Mouse (Mus musculus) spleen, postnatal 10 days (tissue): Measurements from ENCODE around the gene Abca3.
A peak's percentile ranks its signal among the peaks of the same experiment; 100 is the strongest.

Source experiments
- DNase-seq, 2 experiments: peaks; one replicate each; pipeline ENCODE4 v3.0.0; 2021 to 2022; ENCODE audit warnings: low spot score in 2 of 2

The Abca3 gene

DNA sequence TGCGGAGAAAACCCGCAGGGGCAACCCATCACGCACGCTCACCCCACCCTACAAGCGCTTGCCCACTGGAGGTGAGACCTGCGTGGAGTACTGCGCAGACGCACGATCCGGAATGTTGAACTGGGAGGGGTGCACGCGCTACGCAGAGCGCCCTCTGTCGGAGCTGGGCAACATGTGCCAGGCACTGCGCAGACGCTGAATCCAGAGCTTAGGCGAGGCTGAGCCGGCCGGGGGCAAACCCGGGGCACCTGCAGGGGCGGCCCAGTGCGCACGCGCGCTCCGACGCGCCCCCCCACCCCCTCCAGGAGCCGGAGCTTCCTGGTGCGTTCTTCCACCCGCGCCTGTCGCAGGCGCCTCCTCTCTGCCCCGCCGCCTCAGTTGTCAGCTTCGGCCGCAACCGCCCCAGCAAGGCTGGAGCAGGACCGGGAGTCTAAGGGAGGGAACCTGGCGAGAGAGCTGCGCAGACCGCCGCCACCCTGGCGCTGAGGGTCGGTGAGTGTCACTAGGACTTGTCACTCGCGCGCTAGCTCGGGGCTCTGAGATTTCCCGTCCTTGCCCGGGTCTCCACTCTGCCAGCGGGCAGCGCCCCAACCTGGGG lies at the start of gene Abca3:
Gene Abca3 (plus strand): TSS at position 191 of the 598 bp plus-strand sequence.
- DNase-seq, result peak; percentile 95 to 96

DNA sequence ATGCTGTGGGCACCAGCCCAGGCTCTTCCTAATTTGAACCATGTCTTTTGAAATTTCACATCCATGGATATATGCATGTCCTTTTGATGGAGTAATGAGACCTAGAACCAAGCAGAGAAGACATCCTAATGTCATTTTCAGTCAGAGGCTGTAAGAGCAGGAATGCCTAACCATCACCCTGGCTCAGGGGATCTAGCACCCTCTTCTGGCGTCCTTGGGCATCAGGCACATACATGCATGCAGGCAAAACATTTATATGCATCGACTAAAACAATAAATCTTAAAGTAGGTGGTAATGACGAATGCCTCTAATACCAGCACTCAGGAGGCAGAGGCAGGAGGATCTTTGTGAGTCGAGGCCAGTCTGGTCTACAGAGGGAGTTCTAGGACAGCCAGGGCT lies 44.2 kb upstream of the Abca3 start:
- DNase-seq, result peak in 1 of 2 experiments; percentile 58

DNA sequence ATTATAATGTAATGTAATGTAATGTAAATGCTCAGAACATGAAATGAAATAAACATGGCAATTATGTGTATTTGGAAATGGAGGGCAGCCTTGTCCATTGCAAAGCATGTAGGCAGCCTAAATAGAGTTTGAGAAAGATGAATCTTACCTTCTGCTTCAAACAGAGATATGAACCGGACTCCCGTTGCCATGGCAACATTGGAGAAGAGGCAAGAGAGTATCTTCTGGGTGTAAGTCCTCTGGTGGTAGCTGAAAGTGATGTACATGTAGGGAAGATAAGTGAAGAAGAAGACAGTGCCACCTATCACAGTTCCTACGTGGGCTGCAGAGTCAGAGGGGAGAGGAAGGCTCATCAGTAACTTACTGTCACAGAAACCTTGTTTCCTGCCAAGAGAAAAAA lies 30.9 kb upstream of the Abca3 start:
- no peak for DNase-seq

- DNase-seq, result no peak
These were observed 26.7 kb upstream of the Abca3 start for GRCm38 (mm10) chr17:24325051-24325450.

DNA sequence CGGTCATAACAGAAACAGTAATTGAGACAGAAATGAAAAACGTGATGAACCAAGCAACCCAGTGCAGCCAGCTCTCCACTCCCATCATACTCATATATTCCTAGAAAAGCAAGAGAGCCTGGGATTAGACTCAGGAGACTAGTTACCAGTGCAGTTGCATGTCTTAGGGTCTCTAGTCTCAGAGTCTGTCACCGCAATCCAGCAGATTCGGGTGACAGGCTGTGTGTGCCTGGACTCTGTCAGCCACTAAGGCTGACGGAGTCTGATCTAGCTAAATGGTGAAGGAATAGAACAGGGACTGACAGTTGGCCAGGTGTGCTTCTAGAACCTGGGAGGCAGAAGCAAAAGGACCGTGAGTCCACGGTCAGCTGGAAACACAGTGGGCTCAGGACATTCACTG lies 24.1 kb upstream of the Abca3 start:
- DNase-seq, result no peak

GRCm38 (mm10) chr17:24344672-24345071 lies 7.1 kb upstream of the Abca3 start:
- no peak for DNase-seq

- DNase-seq, result no peak
These were observed 4.9 kb upstream of the Abca3 start for GRCm38 (mm10) chr17:24346831-24347230.

GRCm38 (mm10) chr17:24349176-24349575 lies 2.6 kb upstream of the Abca3 start:
- DNase-seq, result no peak

DNA sequence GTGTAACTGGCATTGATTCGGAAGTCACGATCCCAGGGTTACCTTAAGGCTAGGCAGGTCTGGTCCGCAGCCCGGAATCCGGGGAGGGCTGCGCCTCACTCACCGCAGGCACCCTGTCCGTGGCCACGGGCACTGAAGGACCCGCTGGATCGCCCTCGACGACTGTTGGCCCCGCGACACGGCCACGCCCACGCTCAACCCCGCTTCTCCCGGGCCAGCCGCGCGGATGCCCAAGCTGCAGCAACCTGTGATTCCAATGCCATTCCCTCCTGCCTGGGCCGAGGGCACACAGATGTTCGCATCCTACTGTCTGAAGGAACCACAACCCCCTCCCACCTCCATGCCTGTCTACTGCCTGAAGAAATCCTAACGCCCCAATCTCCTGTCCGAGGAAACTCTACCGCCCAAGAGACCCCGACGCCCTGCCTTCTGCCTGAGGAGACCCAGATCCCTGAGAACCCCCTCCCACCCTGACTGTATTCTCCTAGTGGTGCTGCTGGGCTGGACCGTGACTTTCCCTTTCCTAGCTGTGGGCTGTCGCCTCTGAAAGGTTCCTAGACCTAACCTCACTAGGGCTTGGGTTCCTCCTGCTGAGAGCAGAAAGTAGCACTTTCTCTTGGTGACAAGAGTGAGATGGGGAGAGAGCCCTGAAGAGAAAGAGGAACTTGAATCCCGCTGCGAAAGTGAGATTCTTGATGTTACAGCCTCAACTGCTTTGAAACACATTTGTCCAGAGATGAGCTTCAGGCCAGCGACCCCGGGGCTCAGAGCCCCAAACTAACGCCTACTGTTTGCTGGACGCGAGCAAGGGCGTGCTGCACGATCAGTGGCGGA lies 607 bp upstream of the Abca3 start, which contains the start of gene Abca17:
Gene Abca17 (minus strand): TSS at position 143 of the 834 bp plus-strand sequence.
- peak; percentile 46 to 69 for DNase-seq

DNA sequence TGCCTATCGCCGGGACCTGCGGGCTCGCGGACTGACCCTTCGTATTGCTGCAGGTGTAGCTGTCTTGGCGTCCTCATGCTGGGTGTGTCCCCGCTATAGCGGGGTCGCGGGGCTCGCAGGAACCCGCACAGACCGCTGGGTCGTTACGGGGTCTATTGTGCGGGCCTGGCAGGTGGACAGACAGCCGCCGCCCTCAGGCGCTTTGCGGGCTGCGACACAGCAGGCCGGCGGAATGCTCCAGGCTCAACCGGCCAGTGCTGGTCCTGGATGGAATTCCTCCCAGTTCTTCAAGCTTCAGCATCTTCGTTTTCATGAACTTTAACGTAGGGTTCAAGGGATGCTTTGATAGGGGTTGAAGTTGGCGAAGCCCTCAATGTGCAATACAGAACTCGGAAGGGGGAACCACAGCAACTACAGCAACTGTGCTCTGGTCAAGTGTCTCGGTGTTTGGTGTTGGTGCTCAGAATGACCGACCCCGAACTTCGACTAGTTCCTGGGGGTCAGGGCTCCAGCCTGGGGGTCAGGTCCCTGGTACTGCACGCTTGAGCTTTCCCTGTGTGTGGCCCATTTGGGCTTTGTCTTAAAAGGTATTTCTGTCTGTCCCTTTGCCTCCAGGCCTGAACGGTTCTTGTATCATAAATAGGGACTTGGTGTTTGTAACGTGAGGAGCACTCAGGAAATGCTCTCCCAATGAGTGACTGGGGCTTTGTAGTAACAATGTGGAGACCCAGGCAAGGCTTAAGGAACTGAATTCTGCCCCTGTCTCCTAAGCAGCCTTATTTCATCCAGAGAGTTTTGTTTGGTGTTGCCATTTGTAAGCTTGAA lies 832 bp downstream of the Abca3 start:
- no peak for DNase-seq

DNA sequence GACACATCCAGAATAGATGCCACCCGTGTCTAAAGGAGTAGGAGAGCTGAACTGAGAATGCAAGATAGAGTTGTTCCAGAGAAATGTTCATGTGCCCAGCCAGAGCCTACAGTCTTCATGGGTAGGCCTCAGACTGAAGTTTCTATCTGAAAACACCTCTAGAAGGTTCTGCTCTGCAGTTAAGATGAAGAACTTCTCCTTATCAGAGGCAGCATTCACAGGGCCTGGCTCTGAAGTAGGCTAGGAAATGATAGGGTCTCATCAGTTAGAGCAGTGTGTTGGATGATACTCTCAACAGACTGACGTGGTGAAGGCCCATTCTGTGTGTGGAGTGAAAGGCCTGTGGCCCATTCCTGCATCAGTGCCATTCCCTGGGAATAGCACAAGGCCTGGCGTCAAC lies 2.2 kb downstream of the Abca3 start:
- peak; percentile 22 to 23 for DNase-seq

- no peak for DNase-seq
These were observed 3.5 kb downstream of the Abca3 start for GRCm38 (mm10) chr17:24355284-24355683.

- no peak for DNase-seq
These were observed 7.3 kb downstream of the Abca3 start for GRCm38 (mm10) chr17:24359006-24359405.

DNA sequence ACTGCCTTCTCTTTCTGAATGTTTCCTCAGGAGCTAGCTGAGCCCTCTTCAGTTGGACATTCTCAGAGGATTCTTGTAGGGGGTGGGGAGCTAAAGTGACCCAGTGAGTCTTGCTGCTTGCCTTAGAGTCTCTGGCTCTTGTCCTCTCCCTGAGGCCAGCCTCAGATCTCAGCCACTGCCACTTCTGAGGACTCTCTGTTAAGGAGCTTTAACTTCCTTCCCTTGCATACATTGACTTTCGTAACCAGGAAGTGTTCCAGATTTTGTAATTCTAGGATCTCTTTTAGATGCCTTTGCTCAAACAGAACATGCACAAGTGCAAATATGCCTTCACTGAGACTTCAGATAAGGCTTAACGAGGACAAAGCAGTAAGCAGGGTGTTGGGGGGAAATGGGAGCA lies 8.2 kb downstream of the Abca3 start:
- no peak for DNase-seq

DNA sequence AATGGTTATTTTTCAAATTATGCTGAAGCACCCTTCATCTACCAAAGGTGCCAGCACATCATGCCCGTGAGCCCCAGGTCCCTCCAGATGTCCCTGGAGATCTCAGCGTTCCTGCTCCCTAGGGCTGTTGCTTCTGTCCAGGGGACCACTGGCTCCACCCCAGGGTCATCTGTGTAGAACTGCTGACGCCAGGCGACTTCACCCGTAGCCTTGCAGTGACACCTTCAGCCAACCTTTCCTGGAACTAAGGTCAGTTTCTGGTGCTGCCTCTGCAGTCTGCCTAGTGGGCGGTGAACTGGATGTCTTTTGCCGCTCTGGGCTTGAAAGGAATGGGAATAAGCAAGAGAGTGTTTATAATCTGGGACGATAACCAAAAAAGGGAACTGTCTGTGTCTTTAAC lies 9.1 kb downstream of the Abca3 start:
- DNase-seq, result no peak

DNA sequence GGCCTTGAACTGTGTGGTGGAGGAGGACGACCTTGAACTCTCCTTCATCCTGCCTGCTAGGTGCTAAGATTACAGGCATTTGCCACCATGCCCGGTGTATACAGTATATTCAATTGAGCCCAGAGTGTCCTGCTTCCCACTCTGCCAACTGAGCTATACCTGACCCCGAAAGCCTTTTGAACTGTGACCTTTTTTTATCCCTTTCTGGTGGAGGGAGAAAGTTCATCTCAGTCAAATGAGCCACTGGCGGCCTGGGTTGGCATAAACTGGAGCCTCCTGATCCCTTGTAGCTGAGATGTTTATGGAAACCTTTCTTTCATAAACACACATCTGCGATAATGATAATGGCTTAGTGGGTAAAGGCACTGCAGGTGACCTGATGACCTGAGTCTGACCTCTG lies 9.5 kb downstream of the Abca3 start:
- no peak for DNase-seq

- no peak for DNase-seq
These were observed 10.8 kb downstream of the Abca3 start for GRCm38 (mm10) chr17:24362527-24362926.

DNA sequence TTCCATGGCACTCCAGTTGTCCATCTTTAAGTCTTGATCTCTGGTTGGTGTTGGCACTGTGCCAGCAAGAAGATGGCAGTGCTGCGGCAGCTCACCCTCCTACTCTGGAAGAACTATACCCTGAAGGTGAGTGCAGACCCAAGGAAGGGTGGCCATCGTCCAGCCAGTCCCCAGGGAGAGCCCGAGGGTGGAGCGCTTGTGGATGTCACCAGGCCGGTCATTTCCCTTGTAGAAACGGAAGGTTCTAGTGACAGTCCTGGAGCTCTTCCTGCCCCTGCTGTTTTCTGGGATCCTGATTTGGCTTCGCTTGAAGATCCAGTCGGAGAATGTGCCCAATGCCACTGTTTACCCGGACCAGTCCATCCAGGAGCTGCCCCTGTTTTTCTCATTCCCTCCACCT lies 12.7 kb downstream of the Abca3 start:
- no peak for DNase-seq

DNA sequence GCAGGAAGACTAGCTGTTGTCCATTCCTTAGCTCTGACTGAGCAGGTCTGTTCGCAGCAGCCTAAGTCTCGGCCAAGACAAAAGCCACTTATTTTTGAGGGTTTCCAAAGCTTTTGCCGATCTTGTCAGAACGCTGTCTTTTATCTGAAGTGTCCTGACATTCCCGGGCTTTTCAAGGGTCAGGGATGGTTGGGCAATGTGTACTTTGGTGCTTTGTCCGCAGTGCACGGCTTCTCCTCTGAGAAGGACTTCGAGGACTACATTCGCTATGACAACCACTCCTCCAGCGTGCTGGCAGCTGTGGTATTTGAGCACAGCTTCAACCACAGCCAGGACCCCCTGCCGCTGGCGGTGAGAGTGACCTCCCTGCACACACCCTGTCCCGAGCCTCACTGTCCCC lies 14.1 kb downstream of the Abca3 start:
- DNase-seq, result no peak

DNA sequence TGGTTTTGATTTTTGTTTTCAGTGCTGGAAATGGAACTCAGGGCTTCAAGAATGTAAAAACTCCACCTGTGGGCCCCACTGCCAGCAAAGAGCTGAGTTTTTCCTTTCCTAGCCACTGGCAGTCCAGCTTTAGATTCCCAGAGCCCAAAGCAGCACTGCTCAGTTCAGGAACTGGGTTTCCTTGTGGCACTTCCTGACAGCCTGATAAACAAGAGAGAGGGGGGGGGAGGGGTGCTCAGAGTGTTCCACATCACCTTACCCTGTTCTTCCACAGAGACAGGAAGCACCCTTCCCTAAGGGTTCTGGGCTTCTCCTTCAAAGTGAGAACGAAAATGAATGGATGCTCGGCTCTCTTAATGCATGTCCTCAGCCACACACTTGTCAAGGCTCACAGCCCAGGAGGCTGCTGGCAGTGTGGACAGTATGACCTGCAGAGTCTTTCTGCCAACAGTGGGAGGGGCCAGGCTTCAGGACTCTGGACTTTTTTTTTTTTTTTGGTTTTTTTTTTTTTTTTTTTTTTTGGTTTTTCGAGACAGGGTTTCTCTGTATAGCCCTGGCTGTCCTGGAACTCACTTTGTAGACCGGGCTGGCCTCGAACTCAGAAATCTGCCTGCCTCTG lies 23.5 kb downstream of the Abca3 start:
- DNase-seq, result no peak

- no peak for DNase-seq
These were observed 24.1 kb downstream of the Abca3 start for GRCm38 (mm10) chr17:24375886-24376285.

DNA sequence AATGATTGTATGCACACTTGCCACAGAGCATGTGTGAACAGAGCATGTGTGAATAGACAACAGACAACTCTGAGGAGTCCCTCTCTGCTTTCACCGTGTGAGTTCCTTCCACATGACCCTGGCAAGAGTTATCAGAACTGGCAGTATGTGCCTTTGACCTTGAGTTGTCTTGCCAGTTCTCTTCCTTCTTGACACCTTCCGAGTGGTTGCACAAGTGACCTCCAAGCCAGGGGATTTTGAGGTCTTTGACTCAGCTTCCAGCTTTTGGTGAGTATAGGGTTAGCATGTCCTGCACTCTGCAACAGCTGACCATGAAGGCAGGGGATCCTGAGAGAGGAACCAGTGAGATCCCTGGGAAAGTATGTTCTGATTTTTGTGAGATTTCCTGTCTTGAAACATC lies 26.7 kb downstream of the Abca3 start:
- DNase-seq, result no peak
